Mouse (Mus musculus) frontal cortex, postnatal 25 days (tissue): ENCODE measurements around the gene Sec14l3.
"Not testable (repeated sequence)": the region's sequence is repeated elsewhere in the genome, so short reads cannot be mapped to it uniquely, and the experiment has no call there.

ENCODE experiments used
- DNase-seq, 2 experiments: peaks; one replicate each; pipeline ENCODE4 v3.0.0; 2022; ENCODE audit warnings: low spot score in 2 of 2

Sec14l3 gene

DNA sequence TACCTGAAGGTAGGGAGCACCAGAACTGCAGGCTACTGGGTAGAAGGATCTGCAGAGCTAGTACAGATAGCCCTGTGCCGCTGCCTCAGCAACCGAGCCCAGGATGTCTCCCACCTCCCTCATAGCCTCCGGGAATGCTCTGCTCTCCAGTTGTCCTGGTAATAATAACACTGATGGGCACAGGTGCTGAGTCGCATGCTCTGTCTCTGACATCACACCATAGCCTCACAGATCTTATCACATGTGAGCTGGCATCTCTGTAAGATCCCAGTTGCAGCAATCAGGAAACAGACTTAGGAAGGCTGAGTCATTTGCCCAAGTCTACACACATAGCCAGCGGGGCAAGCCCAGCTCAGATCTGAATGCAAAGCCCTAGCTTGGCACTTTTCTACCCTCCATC, 37.2 kb downstream of the Sec14l3 start:
- no peak for DNase-seq

DNA sequence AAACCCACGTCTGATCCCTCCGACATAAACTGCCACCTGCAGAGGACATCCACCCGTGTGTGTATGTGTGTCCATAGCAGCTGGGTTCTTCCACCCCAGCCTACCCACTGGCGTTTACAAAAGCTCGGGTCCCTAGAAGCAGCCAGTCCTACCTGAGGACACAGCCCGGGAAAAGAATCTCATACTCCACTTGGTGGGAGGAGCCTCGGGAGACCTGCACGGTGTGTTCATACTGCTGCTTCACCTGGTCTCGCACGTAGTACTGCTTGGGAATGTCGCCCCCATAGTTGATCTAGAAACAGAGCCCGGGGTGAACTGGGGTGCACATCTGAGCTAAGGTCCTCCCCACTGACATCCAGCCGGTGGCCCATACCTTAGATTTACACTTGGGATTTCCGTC, 38.9 kb downstream of the Sec14l3 start:
- no peak for DNase-seq

DNA sequence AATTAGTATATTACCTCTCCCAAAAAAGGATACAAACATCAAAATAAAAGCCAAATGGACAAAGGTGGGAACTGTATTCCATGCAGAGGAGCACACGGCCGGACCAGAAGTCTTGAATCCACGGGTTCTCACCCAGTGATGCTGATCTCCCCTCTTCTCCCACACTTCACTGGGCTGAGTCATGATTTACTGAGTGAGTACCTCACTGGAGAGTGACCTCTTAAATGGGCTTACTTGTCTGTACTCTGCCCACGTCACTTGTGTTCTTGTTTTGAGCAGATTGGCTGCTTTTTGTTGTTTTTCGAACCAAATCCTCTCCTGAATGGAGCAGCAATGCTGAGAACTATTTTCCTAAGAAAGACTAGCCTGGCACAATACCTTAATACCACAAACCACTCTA, 40.3 kb downstream of the Sec14l3 start:
- no peak for DNase-seq

DNA sequence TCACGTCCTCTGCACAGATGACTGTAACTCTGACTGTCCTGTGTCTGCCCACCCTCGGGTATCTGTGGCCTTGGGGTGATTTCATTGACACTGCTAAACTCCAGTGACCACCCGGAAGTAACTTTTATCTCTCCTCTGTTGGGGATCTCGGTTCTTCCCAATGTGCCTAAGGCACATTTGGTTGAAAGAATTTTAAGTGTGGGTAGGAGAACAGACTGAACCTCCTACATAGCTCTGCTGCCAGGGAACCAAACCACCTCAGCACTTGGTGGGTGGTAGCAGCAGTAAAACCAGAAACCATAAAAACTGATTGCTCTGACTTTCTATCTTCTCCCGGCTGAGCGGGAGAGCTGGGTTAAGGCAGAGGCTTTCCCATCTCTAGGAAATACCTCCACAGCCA, 40.8 kb downstream of the Sec14l3 start:
- no peak for DNase-seq

DNA sequence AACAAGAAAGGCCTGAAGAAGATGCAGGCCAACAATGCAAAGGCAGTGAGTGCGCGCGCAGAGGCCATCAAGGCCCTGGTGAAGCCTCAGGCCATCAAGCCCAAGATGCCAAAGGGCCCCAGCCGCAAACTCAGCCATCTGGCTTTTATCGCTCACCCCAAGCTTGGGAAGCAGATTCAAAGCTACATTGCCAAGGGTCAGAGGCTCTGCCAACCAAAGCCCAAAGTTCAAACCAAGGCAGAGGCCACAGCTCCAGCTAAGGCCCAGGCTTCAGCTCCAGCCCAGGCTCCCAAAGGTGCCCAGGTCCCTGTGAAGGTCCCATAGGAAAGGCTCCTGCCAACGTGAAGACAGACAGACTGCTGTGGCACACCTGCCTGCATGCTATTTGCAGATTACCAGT, 43.3 kb downstream of the Sec14l3 start:
- not testable (repeated sequence) for DNase-seq

DNA sequence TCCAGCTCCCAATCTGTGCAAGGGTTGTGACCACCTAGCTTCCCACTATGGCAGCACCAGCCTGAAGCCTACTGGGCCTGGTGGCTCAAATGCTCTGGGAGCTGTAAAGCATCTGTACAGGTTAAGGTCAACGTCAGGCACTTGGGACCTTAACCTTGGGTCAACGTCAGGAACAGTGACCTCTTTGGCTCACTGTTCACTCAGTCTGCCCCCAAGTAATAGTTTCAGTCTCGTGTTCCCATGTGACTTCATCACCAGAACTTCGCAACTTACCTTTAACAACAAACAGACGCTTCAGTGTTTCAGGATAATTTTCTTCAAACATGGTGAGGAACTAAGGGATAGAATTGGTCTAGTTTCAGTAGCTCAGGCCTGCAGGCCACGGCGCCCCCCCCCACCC, 44.0 kb downstream of the Sec14l3 start:
- no peak for DNase-seq

DNA sequence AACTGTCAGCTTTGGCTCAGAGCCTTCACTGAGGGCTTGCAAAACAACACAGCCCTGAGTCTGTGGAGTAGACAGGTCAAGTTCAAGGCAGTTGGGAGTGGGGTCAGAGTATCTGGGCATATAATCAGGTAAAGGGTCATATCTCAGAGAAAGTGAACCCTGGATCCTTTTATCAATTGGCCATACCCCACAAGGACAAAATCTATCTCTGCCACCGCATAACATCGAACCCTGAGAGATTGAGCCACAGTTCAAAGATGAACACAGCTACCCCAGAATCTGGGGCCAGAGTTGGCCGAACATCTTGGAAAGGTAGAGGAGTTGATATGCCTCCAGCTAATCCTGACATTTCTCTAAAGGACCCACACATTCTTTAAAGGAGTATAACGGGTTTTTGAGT, 47.4 kb downstream of the Sec14l3 start:
- DNase-seq, result no peak

DNA sequence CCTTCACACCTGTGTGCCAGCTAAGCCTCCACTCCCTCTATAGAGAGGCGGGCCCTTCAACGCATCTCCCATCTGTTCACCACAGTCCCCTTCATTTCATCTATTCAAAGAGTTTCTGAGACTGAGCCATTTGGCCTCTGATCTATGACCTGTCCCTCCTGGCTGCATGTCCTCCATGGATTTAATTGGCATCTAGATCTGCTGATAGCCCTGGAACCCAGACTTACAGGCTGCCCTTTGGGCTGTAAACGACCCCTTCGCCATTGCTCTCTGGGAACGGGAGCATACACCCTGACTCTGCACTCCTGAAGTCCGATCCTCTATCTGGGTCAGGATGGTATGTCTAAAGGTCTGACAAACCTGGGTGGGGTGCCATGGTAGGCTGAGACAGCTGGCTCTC, 48.2 kb downstream of the Sec14l3 start:
- no peak for DNase-seq

DNA sequence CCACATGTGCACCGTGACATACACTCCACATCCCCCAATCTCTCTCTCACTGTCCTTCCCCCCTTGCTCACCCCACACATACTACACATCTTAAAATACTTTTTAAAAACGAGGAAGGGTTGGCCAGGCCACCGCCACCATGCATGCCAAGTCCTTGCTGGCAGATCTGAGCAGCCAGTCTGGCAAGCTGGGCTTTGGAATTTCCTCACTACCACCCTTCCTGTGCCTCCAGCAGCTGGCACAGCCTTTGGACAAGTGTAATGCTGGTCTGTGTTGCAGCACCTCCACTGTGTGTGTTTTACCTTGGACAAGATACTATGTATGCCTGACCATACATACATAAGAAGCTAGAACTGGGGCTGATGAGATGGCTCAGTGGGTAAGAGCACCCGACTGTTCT, 48.9 kb downstream of the Sec14l3 start:
- DNase-seq, result no peak

DNA sequence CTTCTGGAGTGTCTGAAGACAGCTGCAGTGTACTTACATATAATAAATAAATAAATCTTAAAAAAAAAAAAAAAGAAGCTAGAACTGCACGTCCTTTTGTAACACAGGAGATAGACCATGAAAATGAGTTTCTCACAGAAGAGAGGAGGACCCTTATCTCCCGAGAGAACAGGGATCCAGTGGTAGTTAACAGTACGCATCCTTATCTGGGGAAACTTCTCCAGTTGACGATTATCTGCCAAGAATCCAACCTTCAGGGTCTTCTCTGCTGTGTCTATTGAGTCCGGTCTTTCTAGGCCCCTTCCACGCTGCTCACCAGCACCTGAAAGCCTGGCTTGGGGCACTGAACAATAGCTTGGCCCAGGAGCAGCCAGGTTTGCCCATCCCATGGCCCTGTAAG, 49.3 kb downstream of the Sec14l3 start:
- no peak for DNase-seq

DNA sequence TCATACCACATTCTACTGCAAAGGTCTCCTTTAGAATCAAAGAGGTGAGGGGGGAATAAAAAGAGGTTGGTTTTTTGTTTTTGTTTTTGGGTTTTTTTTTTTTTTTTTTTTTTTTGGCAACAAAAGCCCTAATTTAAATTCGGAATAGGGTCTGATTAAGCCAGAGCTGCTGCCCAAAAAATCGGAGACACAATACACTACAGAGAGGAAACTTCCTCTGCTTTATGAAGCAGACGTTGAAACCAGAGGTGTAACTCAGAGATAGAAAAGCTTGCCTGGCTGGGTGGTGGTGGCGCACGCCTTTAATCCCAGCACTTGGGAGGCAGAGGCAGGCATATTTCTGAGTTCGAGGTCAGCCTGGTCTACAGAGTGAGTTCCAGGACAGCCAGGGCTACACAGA, 49.9 kb downstream of the Sec14l3 start:
- not testable (repeated sequence) for DNase-seq

DNA sequence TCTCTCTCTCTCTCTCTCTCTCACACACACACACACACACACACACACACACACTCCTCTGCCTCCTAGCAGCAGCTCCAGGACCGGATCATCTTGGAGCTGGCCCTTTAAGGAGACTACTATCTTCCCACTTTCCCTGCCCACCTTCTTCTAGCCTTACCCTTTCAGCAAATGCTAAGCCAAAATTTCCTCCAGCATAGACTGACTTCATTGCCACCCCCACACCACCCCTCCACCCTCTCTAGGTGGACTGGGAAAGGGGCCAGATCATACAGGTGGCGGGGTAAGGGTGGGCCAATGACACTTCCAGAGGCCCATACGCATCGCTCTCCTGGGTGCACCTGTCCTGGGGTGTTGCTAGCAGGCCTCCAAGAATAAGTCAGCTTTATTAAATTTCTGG, 50.8 kb downstream of the Sec14l3 start:
- DNase-seq, result no peak

DNA sequence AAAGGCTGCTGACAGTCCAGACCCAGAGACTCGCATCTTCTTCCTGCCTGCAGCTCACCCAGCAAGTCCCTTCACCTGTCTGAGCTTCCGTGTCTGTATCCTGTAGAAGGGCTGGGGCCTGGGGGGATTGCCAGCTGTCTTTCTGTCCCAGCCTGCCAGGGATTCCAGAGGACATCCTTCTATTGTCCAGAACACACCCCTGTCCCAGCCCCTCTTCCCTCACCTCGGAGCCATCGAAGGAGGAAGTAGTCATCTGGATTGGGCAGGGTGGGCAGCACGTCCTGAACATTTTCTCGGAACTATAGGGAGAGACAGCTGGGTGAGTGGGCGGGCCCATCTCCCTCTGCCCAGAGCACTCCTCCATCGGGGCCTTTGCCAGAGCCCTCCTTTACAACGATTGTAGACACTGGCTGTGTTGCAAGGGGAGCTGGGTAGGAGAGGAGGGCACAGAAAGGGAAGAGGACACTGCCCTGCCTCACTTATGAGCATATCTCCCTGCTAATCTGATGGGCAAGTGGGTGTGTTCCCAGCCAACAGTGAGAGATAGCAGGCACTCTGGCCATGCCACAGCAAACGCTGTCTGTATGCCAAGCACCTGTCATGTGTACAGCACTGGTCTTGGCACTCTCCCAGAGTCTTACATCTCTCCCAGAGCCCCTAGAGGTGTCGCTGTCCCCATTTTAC, 52.0 kb downstream of the Sec14l3 start:
- DNase-seq, result no peak

DNA sequence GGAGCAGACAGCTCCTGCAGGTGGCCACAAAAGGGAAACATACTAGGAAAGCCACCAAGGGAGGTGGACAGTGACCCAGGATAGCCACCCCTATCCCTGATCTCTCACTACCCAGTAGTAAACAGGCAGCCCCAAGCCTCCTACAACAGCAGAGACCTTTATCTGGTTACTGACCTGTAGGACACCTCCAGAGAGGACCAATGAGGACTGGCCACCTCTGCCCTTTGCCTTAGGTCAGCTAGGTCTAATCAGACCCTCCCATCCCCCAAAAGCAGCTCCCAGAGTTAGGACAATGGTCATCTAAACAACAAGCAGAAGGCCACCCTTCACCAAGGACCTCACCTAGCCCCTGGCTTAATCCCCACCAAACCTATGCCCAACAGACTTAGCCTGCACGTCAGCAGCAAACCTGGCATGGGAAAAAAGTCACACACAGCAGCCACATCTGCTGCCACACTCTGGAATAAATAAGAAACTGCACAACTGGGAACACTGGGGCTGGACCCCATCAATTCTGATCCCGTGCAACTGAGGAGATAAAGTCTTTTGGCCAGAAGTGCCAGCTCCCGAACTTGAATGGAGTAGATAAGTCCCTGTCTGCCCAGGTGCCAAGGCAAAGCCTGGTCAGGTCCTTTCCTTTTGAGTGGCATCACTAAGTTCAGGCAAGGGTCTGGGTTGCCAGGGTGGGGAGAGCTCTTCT, 52.9 kb downstream of the Sec14l3 start:
- no peak for DNase-seq

DNA sequence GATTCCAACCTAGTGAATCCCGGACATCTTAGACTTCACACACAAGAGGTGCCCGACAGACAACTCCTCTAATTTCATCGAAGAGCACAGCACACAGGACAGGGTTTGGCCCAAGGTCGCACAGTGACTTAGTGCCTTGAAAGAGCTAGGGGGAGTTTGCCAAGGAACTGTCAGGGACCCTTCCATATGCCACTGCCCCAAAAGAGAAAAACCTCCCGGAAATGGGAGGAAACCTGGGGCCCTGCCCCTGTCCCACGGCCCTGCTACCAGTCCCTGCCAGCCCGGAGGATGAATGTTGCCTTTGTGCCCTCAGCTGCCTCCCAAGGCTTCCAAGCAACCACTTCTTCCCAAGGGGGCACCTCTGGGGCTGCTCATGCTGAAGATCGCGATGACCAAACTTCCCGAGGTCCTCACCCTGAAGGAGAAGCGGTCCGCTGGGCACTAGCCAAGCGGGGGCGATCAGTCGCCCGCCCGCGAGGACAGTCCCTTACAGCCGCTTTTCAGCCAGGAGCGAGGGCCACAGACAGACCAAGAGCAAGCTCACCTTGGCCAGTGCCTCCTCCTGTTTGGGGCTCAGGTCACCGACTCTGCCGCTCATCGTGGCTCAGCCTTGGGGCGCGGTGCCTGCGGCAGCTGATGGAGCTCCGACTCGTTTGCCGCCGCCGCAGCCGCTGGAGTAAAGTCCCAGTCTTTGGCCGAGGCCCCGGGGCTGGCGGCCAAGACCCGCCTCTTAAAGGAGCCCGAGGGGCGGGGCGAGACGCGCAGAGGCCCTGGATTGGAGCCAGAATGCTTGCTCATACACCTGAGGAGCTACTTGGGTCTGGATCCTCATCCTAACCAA, 53.7 kb downstream of the Sec14l3 start:
- DNase-seq, result peak; percentile 60 to 74

DNA sequence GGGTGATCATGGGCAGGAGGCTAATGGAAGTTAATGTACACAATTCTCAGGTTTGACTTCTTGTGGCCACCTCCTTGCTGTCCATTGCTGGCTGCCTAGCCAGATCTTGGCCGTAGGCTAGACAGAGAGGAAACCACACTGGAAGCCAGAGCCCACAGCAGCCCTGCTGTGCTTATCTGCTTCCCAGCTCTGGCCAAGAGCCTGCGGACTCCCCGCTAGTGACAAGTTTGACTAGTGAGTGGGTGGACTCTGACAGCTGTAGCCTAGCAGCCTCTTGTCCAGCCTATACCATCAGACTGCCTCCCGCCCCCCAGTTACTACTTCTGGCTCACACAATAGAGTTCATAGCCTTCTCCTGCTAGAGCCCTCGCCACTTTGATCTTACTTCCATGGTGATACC, 55.0 kb downstream of the Sec14l3 start:
- no peak for DNase-seq

DNA sequence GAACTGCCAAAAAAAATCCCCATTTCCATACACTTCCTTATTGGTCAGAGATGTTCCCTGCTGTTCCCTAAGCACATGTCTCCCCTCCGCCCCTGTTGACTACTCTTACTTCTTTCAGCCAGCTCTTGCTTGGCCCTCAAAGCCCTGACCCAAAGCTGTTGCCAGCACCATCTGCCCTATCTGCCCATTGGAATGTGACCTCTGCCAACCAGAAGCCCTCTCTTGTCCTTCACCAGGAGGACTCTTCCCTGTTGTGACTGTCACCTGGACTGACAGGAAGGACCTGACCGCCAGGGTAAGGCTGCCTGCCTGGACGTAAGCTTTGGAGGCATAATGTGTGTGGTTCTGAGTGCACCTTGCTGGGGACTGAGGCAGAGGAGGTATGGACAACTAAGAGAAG, 57.0 kb downstream of the Sec14l3 start:
- no peak for DNase-seq

DNA sequence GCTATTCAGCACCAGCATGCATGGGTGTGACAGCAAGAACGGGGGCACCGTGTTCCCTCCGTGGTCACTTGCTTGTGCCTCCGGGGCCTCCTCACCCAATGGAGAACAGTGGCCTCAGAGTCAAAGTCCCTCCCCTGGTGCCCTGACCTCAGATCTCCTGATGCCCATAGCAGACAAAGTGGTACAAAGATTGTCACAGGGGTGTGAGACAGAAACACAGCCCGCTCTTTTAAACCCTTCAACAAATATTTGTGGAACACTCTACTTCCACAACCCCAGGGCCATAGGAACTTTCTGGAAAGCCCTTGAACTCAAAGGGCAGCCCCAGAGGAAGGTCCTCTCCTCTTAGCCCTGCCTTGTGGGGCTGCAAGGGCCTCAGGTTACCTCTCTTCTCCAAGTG, 57.6 kb downstream of the Sec14l3 start:
- DNase-seq, result no peak

DNA sequence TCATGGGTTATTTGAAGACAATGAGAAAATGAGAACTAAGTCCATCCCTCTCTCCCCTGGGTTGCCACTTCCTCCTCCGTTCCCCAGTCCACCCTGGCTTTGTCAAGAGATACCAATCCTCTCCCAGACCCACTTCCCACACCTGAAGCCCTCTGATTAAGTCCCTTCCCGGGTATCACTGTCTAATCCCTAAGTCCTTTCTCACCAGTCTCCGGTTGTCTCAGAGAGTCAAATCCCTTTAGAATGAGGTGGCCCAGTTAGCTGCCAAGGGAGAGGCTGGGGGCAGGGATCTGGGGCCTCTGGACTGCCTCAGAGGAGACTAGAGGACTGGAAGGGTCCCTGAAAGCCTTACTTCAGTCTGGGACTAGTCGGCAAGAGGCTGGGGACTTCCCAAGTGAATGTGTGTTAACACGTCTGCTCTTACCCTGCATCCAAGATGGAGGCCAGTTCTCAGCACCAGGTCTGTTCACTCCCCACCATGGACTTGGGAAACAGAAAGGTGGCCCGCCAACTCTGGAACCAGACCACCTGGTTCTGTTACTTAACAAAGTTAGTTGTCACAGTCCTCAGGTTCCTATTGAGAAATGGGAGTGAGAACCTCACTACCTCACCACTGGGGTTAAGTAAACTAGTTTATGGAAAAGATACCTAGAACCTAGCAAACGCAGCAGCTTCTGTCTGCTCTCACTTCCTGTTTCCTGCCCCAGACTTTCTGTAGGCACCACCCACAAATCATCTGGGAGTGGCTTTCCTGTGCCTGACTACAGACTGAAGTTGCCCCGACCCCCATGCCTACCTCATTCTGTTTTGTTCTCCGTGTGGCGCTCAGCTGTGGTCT, 58.3 kb downstream of the Sec14l3 start, which contains the start of gene Sec14l2:
Sec14l2 (minus strand) TSS at position 674 of the 838 bp plus-strand sequence.
- no peak for DNase-seq

DNA sequence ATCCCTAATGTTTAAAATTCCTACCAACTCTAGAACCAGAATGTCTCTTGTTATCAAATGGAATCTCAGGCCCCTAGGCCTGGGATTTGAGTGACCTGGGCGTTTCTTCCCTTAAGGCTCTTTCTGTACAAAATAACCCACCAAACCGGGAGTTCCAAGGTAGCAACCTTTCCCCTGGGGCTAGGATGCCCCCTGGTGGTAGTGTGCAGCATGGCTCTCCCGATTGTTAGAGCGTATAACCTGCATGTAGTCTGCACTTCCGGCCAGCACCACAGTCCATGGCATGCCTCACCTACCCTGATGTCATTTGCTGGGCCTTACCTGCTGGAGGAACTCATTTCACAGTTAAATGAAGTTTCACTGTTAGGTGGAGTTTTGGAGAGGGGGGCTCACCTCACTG, 59.3 kb downstream of the Sec14l3 start:
- DNase-seq, result no peak

DNA sequence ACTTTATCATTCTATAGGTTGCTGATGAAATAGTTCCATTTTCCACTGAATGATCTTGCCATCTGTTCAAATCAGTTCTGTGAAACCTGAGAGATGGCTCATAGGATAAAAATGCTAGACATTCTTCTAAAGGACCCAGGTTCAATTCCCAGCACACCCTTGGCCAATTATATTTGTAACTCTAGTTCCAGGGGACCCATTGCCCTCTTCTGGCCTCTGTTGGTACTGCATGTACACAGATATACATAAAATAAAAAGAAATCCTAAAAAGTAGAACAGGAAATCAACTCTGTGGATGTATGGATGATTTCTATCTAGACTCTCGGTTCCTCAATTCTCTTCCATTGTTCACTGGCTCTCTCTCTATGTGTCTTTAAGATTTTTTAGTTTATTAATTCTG, 62.4 kb downstream of the Sec14l3 start:
- DNase-seq, result no peak
